Mouse (Mus musculus): ENCODE measurements around the gene Megf8.

Gene Megf8

DNA sequence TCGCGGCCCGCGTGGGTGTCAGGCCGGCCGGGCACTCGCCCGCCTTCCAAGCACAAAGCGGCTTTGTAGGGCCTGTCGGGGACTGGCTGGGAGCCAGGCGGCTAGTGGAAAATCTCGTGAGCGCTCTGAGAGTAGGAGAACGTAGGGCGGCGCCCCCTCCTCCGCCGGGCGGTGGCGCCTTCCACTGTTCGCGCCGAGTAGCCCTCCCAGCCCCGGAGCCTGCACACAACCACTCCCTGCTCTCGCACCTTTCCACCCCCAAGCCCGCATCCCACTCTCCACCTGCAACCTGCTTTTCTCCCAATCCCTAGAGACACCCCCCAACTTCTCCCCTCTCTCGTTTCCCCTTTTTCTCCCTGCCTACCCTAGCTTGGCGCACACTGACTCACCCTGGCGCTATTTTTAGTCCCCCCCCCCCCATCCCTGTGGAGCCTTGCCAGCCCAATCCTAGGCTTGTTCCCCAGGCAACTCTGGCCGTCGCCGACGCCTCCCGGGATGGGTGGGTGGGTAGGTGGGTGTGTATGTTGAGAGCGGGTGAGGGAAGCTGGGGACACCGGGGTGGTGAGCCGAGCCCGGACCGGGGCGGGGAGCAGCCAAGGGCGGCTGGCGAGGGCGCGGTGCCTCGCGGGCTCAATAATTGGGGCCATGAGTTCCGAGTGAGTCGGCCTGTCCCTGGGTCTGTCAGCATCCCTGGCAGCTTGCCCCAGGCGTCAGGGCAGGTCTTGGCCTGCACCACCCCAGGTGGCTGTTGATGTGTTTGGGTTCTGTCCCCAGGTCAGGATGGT lies 37.7 kb upstream of the Megf8 start:
- peak; percentile 70 to 77 for DNase-seq (ENCODE audit: low spot score in 2 of 2)

DNA sequence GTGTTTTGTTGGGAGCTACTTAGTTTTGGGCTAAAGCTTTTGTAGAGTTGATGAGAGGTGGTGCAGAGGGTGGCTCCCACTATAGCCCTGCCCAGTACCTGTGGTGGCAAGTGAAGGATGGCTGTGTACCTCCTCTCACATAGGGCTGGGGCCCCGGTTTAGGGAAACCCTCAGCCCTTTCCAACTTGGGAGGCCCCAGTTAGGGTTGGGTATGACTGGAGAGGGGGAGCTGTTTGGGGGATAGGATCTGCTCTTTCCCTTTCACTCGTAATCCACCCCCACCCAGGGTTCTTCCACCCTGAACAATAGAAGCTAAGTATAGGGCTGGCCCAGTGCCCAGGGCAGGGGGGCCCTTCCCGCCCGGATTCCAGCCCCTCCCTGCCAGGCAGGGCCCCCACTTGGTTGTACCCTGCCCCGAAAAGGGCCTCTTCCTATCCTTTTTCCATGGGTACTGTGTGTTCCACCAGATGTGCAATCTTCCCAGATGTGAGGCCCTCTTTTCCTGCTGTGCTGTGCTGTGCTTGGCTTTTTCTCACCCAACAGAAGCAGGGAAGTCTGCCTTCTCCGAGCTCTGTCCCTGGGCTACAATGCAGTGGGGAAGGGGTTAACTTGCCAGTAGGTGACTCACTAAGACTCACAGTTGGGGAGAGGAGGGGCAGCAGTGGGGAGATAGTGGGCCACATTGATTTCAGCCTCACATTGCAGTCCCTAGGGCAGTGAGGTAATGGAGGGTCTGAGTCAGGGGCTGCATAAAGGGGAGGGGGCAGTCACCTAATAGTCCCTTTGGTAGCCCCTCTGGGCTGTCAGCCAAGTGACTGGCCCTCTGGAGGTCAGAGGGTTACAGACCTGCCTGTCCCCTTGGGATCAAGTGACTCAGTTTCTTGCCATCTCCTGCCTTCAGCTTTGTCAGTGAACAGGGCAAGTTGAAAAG lies 36.8 kb upstream of the Megf8 start:
- no peak for DNase-seq (ENCODE audit: low spot score in 2 of 2)

DNA sequence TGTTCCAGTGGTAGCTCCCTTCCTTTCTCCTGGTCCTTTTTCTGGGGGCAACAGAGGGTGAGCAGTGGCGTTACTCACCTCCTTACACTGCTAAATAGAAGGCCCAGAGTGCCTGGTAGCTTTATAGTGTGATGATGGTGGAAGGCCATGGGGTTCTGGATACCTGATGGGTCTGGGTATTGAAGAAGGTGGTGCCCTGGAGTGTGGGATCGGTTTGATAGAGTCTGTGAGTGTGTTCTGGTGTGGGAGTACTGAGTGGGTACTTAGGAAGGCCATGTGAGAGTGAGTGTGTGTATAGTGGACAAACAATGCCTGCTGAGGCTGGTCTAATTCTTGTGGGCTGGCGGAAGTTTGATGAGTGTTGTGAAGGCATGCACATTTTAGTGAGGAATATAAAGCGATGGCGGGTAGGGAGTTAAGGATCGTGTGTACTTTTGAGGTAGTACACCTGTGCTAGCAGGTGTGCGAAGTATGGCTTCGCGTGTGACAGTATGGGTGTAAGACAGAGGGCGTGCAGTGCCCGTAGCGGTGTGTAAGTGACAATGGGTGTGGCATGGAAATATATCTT lies 35.7 kb upstream of the Megf8 start:
- no peak for DNase-seq (ENCODE audit: low spot score in 2 of 2)

DNA sequence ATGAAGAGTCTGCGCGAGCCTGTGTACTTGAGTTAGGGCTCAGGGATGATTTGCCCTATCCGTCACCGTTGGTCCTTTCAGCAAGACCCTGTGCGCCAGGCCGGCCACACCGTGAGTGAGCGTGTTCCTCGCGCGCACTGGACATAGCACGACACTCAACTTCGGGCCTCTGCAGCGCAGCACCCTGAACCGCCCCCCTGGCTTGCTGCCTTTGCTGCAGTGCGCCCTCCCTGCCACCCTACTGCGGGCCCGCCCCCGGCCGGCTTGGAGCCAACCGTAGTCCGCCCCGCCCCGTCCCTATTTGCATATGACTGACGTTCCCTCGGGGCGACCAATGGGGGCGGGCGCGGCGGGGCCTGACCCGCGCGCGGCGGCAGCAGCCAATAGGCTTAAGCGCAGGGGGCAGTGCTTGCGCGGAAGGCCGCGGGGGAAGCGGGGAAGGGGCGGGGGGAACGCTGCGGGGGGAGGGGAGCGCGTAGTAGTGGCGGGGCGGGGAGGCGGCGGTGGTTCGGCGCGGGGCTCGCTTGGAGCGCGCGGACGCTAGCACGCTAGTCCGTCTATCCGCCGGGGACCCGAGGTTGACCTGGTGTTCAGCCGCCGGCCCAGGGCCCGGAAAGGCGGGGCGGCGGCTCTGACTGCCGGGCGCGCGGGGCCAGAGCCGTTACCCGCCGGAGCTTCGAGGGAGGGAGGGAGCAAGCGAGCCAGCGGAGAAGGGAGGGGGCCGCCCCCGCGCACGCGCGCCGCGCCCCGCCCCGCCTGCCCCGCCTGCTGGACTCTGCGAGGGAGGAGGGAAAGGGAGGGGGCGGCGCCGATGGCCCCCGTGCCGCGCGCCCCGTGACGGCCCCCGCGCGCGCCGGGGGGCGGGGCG lies 35.0 kb upstream of the Megf8 start:
- peak; percentile 96 to 98 for DNase-seq (ENCODE audit: low spot score in 2 of 2)

DNA sequence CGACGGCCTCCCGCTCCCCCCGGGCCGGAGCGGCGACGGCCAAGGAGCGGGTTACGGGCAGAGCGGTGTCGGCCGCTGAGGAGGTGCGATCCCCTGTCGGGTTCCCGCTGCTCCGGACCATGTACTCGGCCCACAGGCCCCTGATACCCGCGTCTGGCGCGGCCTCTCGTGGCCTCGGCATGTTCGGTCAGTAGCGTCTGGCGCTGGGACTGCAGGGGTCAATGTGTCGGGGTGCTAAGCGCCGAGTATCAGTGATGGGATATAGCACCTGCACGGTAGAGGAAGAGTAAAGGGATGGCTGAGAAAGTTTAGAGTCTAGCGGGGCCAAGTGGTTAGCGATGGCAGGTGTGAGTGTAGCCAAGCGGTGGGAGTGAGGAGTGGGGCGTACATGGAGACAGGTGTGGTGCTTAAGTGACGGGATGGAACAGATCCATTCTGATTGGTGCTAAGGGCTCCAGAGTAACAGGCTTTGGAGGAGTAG lies 34.2 kb upstream of the Megf8 start:
- DNase-seq (ENCODE audit: low spot score in 2 of 2), result peak in 1 of 2 experiments; percentile 39

DNA sequence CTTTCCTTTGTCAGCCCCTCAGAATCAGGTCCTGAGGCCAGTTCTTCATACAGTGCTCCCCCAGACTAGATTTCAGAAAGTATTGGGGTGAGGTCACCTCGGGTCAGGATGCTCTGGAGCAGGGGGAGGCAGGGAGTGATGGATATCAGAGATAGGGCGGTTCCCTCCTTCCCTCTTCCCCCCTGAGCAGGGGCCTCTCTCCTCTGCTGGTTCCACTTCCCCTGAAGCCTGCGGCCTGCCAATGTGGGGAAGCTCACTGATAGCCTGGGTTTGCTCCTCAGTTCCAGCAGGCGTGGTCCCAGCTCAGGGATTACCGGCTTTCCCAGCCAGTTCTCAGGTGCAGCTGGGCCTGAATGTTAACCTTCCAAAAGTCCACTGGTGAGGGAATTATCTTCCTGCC lies 33.3 kb upstream of the Megf8 start:
- DNase-seq (ENCODE audit: low spot score in 2 of 2), result no peak

DNA sequence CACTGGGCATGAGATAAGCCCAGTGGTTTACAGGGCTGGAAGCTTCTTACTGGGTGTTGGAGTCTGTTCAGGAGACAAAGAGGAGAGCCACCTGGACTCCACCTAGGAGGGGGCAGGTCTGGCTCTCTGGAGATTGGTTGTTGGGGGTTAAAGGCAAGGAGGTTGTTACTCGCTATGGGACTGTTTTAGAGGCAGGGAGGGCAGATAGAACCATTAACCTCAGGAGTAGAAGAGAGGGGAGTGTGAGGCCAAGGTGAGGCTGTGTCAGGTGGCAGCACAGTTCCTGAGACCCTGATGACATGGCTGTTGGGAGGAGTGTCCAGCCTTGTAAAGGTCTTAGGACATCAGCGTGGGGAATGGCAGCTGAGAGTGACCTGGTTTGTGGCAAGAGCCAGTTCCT lies 32.8 kb upstream of the Megf8 start:
- DNase-seq (ENCODE audit: low spot score in 2 of 2), result no peak

DNA sequence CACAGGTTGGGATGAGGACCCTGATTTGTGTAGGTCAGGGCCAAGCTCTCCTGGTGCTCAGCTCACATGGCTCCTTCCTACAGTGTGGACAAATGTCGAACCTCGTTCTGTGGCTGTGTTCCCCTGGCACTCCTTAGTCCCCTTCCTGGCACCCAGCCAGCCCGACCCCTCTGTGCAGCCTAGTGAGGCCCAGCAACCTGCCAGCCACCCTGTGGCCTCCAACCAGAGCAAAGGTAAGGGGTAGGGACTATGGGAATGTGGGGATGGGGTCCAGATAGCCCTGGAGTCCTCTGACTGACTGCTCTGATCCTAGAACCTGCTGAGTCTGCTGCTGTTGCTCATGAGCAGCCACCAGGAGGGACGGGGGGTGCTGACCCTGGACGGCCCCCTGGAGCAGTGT lies 32.2 kb upstream of the Megf8 start:
- DNase-seq (ENCODE audit: low spot score in 2 of 2), result no peak

DNA sequence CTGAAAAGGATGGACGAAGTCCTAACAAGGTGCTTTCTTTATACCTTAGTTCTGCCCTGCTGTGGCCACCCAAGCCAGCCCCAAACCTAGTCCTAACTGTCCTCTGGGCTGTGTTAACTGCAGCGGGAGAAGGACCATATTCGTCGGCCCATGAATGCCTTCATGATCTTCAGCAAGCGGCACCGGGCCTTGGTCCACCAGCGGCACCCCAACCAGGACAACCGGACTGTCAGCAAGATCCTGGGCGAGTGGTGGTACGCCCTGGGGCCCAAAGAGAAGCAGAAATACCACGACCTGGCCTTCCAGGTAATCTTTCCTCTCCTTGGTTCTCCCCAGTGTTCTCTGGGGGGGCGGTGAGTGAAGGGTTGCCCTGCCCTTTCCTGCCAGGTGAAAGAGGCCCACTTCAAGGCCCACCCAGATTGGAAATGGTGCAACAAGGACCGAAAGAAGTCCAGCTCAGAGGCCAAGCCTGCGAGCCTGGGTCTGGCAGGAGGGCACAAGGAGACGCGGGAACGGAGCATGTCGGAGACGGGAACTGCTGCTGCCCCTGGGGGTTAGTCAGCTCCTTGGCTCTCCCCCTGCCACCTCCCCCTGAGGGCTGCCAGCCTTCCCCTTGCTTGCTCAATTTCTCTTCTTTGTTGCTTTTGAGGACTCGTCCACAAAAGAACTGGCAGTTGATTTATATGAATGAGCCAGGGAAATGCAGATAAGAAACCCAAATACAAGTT lies 31.3 kb upstream of the Megf8 start:
- DNase-seq (ENCODE audit: low spot score in 2 of 2), result no peak

DNA sequence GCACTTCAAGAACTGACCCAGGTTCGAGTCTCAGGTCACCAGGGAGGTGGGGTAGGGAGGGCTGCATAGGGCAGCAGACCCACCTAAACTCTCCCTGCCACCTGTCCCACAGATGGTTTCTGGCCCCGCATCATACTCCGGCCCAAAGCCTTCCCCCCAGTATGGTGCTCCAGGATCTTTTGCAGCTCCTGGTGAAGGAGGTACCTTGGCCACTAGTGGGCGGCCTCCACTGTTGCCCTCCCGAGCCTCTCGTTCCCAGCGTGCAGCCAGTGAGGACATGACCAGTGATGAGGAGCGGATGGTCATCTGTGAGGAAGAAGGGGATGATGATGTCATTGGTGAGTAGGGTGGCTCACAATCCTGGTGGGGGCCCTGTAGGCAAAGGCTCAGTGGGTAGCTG lies 30.0 kb upstream of the Megf8 start:
- no peak for DNase-seq (ENCODE audit: low spot score in 2 of 2)

DNA sequence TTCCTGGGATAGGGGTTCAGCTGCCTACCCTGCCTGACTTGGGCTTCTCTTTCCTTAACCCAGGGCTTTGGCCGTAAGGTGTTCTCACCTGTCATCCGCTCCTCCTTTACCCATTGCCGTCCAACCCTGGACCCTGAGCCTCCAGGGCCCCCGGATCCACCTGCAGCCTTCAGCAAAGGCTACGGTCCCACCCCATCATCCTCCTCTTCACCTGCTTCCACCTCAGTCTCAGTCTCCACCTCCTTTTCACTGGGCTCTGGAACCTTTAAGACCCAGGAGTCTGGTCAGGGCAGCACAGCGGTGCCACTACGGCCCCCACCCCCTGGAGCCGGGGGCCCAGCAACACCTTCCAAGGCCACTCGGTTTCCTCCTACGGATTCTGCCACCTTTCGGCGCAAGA lies 29.0 kb upstream of the Megf8 start:
- no peak for DNase-seq (ENCODE audit: low spot score in 2 of 2)

DNA sequence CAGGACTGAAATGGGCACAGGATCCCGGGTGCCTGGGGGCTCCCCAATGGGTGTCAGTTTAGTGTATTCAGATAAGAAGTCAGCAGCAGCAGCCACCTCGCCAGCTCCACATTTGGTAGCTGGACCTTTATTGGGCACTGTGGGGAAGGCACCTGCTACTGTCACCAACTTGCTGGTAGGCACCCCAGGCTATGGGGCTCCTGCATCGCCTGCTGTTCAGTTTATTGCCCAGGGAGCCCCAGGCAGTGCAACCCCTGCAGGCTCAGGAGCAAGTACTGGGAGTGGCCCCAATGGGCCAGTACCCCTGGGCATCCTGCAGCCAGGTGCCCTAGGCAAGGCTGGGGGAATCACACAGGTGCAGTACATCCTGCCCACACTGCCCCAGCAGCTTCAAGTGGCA lies 28.2 kb upstream of the Megf8 start:
- no peak for DNase-seq (ENCODE audit: low spot score in 2 of 2)

DNA sequence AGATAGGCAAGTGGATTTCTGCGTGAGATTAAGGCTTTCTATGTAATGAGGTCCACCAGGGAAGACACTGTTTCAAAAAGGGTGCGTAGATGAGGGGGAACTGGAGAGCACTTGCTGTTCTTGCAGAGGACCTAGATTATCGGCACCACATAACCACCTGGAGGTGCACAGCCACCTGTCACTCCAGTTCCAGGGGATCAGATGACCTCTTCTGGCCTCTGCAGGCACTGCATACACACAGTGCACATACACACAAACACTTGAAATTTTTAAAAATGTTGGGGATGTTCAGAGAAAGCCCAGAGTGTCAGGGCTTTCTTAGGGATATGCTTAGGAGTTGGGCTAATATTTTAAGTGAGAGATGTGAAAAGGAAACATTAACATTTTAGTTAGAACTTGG lies 27.0 kb upstream of the Megf8 start:
- DNase-seq (ENCODE audit: low spot score in 2 of 2), result no peak

DNA sequence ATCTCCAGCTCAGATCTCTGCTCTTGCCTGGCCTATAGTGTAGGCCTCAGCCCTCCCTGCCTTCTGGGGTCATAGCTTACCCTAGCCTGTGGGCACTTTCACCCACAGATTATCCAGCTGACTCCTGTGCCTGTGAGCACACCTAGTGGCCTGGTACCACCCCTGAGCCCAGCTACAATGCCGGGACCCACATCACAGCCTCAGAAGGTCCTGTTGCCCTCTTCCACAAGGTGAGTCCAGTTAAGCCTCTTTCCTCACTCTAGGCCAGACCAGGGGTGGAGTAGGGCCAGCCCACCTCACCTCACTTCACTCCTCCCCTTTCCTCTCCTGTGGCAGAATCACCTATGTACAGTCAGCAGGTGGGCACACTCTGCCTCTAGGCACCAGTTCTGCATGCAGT lies 26.5 kb upstream of the Megf8 start:
- DNase-seq (ENCODE audit: low spot score in 2 of 2), result no peak

DNA sequence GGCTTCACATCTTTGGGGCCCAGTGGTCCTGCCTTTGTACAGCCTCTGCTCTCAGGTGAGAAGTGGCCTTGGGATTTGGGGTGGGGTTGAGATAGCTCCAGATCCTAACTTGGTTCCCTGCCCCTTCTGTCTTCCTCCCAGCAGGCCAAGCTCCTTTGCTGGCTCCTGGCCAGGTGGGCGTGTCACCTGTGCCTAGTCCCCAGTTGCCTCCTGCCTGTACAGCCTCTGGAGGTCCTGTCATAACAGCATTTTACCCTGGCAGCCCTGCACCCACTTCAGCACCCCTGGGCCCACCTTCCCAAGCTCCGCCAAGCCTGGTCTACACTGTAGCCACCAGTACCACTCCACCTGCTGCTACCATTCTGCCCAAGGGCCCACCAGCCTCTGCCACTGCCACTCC lies 26.1 kb upstream of the Megf8 start:
- peak in 1 of 2 experiments; percentile 28 for DNase-seq (ENCODE audit: low spot score in 2 of 2)

DNA sequence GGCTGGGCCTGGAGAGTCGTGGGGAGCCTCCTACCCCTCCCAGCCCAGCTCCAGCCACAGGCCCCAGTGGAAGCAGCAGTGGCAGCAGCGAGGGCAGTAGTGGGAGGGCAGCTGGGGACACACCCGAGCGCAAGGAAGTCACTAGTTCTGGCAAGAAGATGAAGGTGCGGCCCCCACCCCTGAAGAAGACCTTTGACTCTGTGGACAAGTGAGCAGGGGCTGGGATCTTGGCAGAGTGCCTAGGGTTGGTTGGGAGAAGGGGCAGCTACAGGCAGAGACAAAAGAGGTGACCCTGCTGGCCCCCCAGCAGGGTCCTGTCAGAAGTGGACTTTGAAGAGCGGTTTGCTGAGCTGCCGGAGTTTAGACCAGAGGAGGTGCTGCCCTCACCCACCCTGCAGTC lies 24.9 kb upstream of the Megf8 start:
- no peak for DNase-seq (ENCODE audit: low spot score in 2 of 2)

DNA sequence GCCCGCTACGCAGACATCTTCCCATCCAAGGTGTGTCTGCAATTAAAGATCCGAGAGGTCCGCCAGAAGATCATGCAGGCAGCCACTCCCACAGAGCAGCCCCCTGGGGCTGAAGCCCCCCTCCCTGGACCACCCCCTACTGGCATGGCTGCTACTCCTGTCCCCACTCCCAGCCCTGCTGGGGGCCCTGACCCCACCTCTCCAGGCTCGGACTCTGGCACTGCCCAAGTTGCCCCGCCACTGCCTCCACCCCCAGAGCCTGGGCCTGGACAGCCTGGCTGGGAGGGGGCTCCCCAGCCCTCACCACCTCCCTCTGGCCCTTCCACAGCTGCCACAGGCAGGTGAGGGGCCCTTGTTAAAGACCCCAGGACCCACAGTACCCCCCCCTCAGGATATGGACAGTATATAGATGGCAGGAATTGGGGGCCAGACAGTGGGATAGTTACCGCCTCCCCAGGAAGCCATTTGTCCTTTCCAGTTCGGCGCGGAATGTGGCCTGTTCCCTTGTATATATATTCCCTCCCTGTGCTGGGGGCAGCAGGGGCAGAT lies 23.7 kb upstream of the Megf8 start:
- DNase-seq (ENCODE audit: low spot score in 2 of 2), result no peak

DNA sequence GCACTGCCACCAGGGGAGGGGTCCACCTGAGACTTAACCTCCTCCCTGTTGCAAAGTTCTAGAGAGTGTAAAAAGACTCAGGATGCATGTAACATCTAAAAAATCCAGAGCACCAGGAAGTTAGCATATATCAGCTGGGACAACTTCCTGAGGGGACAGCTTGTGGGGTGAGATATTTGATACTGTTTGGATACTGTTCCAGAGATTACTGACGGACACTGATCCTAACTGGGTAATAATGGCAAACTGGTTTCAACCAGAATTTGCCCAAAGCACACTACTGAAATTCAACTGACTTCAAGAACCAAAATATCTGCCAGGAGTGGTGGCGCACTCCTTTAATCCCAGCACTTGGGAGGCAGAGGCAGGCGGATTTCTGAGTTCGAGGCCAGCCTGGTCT lies 22.5 kb upstream of the Megf8 start:
- no peak for DNase-seq (ENCODE audit: low spot score in 2 of 2)

DNA sequence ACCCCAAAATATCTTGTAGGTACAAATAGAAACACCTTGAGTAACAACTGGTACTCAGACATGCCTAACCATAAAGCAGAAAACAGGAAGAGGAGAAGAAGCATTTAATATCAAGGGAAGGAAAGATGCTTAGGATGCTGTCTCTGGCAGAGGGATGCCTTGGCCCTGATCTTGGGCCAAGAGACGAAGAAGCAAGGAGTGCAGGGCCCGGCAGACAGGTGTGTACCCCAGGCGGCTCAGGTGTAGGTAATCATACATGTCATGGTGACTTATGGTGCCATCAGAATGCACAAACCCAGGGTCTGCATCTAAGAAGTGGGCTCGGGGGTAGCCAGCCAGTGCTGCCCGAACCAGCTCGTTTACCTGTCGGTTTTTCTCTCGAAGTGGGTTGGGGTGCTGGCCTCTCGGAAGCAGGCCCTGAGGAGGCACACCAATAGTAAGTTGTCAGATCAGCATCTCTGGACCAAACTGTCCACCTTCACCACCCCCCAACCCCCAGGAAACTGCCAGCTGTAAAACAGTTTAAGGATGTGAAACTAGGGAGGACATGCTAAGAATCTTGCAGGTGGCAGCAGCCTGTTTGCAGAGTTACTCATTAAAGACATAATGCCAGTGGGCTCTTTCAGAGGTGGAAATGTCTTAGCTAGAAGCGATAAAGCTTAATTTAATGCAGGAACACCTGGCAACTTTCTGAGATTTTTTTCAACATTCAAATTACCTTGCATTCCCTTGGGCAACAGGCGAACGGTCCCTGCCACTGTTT lies 21.8 kb upstream of the Megf8 start:
- no peak for DNase-seq (ENCODE audit: low spot score in 2 of 2)

DNA sequence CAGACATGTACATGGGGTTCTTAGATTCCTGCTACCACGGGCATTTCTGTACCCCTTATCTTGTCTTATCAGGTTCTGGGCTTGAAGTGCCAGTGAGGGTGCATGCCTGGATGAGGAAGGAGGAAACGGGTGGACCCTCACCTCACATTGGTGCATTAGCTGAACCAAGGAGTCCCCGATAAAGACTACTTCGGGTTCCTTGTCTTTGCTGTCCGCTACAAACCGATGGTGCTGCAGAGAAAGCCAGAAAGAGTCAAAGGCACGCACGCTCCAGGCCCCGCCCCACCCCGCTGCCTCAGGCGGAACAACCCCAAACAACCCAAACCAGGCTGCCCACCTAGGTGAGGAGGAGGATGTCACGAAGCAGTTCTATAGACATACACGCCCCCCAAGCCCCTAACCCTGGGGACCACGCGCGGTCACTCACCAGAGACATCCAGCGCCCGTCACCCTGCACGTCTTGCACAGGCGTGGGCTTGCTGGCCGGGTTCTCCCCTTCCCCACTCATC lies 20.0 kb upstream of the Megf8 start:
- peak in 1 of 2 experiments; percentile 55 for DNase-seq (ENCODE audit: low spot score in 2 of 2)
